Mouse (Mus musculus) monocyte, adult 2 months (primary cell): Measurements from ENCODE around the gene Vwf.

Experiments used
- DNase-seq, 2 experiments: peaks; one replicate each; pipeline ENCODE4 v3.0.0; 2022; ENCODE audit warnings: low spot score in 2 of 2, low read depth in 1 of 2

Vwf gene

DNA sequence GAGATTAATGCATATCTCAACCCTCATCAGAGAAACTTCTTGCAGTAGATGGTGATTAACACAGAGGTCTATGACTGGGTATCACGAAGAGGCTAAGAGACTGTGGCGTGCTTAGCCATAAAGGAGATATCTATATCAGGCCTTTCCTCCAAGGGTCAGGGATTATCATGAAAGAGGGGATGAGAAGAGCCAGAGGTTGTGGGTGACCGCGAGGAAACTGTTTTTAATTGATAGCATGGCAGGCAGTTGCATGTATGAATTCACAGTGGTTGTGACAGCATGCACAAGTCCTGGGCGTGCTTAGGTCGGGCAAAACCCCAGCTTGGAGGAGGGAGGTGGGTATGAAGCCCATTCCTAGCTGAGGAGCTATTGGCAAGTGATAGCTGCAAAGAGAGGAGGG, 5.3 kb upstream of the Vwf start:
- no peak for DNase-seq

- DNase-seq, result no peak
Measured at GRCm38 (mm10) chr6:125548406-125548805, 1.8 kb downstream of the Vwf start.

GRCm38 (mm10) chr6:125550172-125550571, 3.6 kb downstream of the Vwf start:
- DNase-seq, result no peak

DNA sequence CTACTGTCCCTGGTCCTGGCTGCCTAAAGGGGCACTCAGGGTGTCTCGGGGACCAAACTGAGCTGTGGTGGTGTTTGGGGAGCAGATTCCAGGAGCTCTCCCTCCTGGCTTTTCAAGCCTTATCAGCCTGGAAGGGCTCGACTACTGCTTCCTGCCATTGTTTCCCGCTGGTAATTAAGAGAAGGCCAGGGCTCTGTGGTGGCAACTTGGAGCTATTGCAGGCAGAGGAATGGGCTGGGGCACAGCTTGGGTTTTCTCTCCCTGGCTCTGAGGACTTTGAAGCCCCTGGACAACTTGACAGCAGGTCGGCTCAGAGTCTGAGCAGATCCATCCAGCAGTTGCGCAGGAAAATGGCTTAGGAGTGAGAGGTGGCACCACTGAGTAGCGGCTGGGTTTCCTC, 6.2 kb downstream of the Vwf start:
- no peak for DNase-seq

DNA sequence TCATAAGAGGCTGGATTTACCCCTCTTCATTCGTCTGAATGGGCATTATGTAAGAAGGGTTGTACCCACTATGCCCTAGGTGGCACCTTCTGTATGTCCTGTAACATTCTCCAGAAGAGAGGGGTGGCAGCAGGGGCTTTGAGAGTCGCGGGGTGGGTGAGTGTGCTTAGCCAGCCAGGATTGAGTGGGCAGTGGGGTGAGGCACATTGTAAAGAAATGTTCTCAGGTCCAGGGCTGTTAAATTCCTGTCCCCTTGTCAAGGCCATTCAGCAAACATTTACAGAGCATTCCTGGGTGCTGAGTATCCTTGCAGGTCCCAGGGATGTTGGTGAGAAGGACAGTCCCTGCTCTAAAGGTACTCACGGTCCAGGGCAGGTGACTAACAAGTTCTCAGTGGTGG, 7.0 kb downstream of the Vwf start:
- no peak for DNase-seq

DNA sequence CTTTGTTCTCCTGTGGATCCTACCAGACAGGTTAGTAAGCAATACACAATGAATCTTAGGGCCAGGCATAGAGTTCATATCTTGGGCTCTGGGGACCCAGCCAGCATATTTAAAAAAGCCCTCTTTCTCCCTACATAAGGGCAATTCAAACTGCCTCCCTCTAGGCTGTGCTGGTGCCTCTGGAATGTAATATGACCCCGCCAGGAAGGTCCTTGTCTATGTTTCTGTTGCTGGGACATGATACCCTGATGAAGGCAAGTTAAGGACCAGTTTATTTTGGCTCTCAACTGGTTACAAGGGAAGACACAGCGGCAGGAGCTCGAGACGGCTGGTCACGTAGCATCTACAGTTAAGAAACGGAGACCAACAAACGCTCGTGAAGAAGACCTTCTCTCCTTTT, 12.3 kb downstream of the Vwf start:
- no peak for DNase-seq

DNA sequence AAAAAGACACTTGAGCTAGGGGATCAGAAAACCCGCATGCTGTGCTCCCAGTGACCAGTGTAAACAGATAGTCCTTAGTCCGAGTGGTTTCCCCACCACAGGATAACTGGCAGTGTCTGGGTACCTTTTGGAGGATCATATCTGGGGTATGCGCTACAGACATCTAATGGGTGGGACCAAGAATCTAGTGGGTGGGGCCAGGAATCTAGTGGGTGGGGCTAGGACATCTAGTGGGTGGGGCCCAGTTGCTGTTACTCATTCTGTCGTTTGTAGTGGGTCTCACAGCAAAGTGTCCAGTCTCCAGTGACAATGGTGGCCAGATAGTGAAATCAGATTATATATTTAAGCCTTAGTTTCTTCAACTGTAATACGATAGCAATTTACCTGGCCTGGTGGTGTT, 14.5 kb downstream of the Vwf start:
- DNase-seq, result no peak

GRCm38 (mm10) chr6:125561521-125561920, 14.9 kb downstream of the Vwf start:
- no peak for DNase-seq

- DNase-seq, result no peak
Measured at GRCm38 (mm10) chr6:125564812-125565281, 18.3 kb downstream of the Vwf start.

GRCm38 (mm10) chr6:125565326-125565725, 18.8 kb downstream of the Vwf start:
- no peak for DNase-seq

DNA sequence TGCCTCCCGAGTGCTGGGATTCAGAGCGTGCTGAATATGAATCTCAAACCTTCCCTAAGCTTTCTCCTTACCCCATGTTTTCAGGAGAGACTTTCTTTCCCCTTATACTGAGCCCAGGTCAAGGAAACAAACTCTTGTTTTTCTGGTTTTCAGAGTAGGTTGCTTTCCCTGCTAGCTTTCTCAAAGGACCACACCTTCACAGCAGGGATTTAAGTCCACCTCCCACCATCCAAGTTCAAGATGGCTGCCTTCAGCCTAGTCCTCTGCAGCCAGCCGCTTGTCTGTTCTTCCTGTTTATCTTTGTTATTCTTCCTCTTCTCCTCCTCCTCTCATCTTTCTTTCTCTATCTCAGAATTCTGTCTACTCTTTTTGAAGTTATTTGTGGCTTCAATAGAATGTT, 20.1 kb downstream of the Vwf start:
- no peak for DNase-seq

- no peak for DNase-seq
Measured at GRCm38 (mm10) chr6:125568381-125568780, 21.8 kb downstream of the Vwf start.

DNA sequence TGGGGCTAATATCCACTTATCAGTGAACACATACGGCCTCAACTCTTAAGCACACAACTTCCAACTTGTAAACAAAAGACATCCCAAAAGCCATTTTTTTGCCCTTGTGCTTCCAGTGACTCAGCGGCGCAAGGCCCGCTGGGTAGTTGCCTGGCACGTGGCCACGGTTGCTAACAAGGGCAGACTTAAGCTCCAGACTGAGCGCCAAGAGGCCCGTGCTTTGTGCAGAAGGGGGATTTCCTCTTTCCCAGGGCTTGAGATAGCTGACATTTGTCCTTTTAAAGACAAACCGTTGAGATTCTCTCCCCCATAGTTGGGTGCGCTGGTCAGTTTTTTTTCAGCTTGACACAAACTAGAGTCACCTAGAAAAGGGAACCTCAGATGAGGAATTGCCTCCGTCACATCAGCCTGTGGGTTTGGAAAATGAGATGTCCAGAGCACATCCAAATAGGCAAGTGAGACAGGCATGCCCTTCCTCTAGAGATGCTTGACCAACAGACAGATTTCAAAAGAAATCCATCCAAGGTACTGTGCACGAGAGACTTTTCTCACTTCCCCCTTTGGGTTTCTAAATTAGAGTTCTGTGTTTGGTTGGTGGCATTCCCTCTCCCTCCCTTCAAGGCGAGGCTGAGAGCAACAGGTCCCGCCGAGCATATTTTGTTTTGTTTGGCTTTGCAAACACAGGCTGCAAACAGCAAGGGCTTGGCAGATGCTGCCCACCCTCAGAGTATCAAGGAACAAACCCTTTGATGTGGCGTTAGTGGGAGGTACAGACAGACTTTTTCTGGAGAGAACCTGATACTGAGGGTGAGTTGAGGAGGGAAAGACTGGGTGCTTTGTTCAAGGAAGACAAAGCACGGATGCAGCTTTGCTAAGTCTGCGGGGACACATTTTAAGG, 26.0 kb downstream of the Vwf start:
- peak; percentile 64 to 77 for DNase-seq

- peak; percentile 43 to 60 for DNase-seq
Measured at GRCm38 (mm10) chr6:125573189-125573928, 26.8 kb downstream of the Vwf start.

DNA sequence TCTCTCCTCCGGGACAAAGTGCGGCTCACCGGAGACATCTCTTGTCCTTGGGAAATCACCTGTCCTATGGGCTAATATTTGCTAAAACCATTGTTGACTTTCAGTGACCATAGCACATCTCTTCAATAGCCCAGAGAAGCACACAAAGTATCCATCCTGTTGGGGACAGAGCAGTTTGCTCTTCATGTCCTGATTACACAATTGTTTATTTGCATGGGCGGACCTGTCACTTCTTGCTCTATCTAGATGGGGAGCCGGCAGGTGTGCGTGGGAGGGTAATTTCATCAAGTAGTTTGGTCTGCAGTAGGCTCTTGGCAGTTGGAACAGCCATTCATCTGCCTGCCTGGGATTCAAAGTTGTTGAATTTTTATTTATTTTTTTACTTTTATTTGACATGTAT, 28.5 kb downstream of the Vwf start:
- DNase-seq, result no peak

GRCm38 (mm10) chr6:125577301-125577700, 30.7 kb downstream of the Vwf start:
- DNase-seq, result no peak

- DNase-seq, result no peak
Measured at GRCm38 (mm10) chr6:125577882-125578646, 31.5 kb downstream of the Vwf start.

GRCm38 (mm10) chr6:125578647-125579011, 32.1 kb downstream of the Vwf start:
- no peak for DNase-seq

- no peak for DNase-seq
Measured at GRCm38 (mm10) chr6:125579864-125580263, 33.3 kb downstream of the Vwf start.

GRCm38 (mm10) chr6:125583666-125584065, 37.1 kb downstream of the Vwf start:
- DNase-seq, result no peak

- no peak for DNase-seq
Measured at GRCm38 (mm10) chr6:125584266-125584665, 37.7 kb downstream of the Vwf start.

- no peak for DNase-seq
Measured at GRCm38 (mm10) chr6:125585579-125585978, 39.0 kb downstream of the Vwf start.
